Mouse (Mus musculus) heart, postnatal 0 days (tissue): ENCODE results near the gene Stac.

Source experiments
- CTCF ChIP-seq: IDR thresholded peaks from 2 replicates; pipeline ENCODE4 v1.5.1; 2016; ENCODE audit warnings: antibody characterized with exemption, control low read depth, low read depth
- EP300 ChIP-seq: IDR thresholded peaks from 2 replicates; pipeline ENCODE4 v1.6.1; 2016; ENCODE audit warnings: antibody characterized with exemption, low read depth

DNA sequence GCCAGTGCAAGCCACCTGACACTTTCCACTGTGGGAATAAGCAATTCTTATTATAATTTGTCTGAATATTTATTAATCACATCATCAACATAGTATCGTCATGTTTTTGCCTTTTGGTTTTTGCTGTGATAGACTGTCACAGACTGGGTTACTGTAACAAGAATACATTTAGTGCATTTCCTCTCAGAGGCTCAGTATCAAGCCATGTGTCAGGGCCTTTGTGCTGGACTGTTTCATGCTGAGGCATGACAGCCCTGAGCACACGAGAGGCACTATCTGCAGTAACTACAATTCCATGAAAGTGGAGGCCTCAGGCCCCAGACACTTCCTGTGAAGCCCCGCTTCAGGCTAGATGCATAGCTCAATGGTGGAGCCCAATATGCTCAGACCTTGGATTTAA lies 133.4 kb downstream of the Stac start:
- TF ChIP-seq EP300 (no peak), CTCF (no peak)
